Mouse (Mus musculus) neural tube, embryonic 13.5 days (tissue): Measurements from ENCODE around the gene Olfr1150-ps1. TPM values are rescaled to one million over a fixed set of nuclear protein-coding genes. Genes with fewer than 3 reads are reported as not detected.

ENCODE experiments used
- ATAC-seq: fragments of 200-750 bp; cut with Nextera tagmentation; 2 replicates; pipeline ENCODE4 v1.8.0; 2017; ENCODE audit warnings: low read depth, mild to moderate bottlenecking, moderate TSS enrichment, moderate library complexity
- H3K27ac ChIP-seq: fragments of 300-500 bp; sonication (generic); replicated peaks from 2 replicates; pipeline ENCODE4 v1.5.1; 2015; ENCODE audit warnings: moderate library complexity, mild to moderate bottlenecking, inconsistent platforms
- H3K27me3 ChIP-seq: fragments of 300-500 bp; sonication (generic); 2 replicates; pipeline ENCODE4 v1.6.1; 2015; ENCODE audit warnings: mild to moderate bottlenecking, inconsistent platforms
- H3K36me3 ChIP-seq: fragments of 300-500 bp; sonication (generic); 2 replicates; pipeline ENCODE4 v1.6.1; 2015; ENCODE audit warnings: mild to moderate bottlenecking, inconsistent platforms
- H3K4me1 ChIP-seq: fragments of 300-500 bp; sonication (generic); replicated peaks from 2 replicates; pipeline ENCODE4 v1.6.1; 2015; ENCODE audit warnings: inconsistent platforms
- H3K4me2 ChIP-seq: fragments of 300-500 bp; sonication (generic); 2 replicates; pipeline ENCODE4 v1.6.1; 2015; ENCODE audit warnings: inconsistent platforms, mild to moderate bottlenecking, moderate library complexity
- H3K4me3 ChIP-seq: fragments of 300-500 bp; sonication (generic); 2 replicates; pipeline ENCODE4 v1.5.1; 2015; ENCODE audit warnings: mild to moderate bottlenecking, inconsistent platforms
- H3K9ac ChIP-seq: fragments of 300-500 bp; sonication (generic); 2 replicates; pipeline ENCODE4 v1.6.1; 2015; ENCODE audit warnings: moderate library complexity, mild to moderate bottlenecking, inconsistent platforms
- H3K9me3 ChIP-seq: fragments of 300-500 bp; sonication (generic); 2 replicates; pipeline ENCODE4 v1.6.1; 2016; ENCODE audit warnings: inconsistent platforms
- WGBS: fragments of 180-500 bp; shearing (Covaris S2); methylation state at CpG from one replicate; pipeline ENCODE4 v1.1.7; 2015; 5-methylcytosine and 5-hydroxymethylcytosine counted together
- polyA plus RNA-seq: library from polyadenylated mRNA; unstranded; fragments of >200 nt; fragmentation: Nextera tagmentation; extraction: Ambion mirVana; gene quantifications from 2 replicates; pipeline ENCODE4 v1.2.1, GENCODE M21; 2015

Gene Olfr1150-ps1
- not detected in 2 replicates for polyA plus RNA-seq

GRCm38 (mm10) chr2:87843693-87844092 is at the start of gene Olfr1150-ps1:
Gene Olfr1150-ps1 (plus strand): TSS chr2:87843993.
- no peaks in the 10 kb centered on the region for H3K36me3 ChIP-seq
- no peak for ATAC-seq
- H3K9ac ChIP-seq, result no peak within 1 kb of the TSS
- 91% methylated on average over 1 of the region's 1 CpGs for WGBS
- H3K4me3 ChIP-seq, result no peak within 1 kb of the TSS
- H3K4me1 ChIP-seq, result no peaks in the 10 kb centered on the region
- no peak within 1 kb of the TSS for H3K4me2 ChIP-seq
- no peaks in the 10 kb centered on the region for H3K27me3 ChIP-seq
- no peak within 1 kb of the TSS for H3K27ac ChIP-seq
- no peaks in the 10 kb centered on the region for H3K9me3 ChIP-seq

DNA sequence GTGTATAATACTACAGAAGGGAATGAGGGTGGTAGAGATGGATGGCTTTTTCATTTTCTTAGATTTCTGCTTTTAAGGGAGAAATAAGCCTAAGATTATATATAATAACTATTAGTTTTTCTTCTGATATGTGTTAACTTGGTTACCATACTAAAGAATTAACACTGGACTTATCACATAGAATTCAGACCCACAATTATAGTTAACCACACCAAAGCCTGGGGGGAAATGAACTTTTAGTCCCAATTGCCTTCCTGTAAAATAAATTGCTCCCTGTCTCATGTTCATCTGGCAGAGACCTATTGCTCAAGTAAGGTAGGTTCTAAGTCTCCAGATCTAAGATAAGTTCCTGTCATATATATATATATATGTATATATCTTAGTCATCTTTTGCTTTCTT is 43.5 kb upstream of the Olfr1150-ps1 start, which contains the start of gene Olfr1143:
Gene Olfr1143, plus strand, starts transcription at position 301 of the 400 bp plus-strand sequence.
- H3K4me1 ChIP-seq, result no peaks in the 10 kb centered on the region
- H3K27ac ChIP-seq, result no peak within 1 kb of the TSS
- no peak for ATAC-seq
- H3K36me3 ChIP-seq, result no peaks in the 10 kb centered on the region
- H3K9ac ChIP-seq, result no peak within 1 kb of the TSS
- H3K4me3 ChIP-seq, result no peak within 1 kb of the TSS
- H3K4me2 ChIP-seq, result no peak within 1 kb of the TSS
- H3K9me3 ChIP-seq, result no peaks in the 10 kb centered on the region
- H3K27me3 ChIP-seq, result no peaks in the 10 kb centered on the region

- Histone ChIP-seq H3K27me3 (no peaks in the 10 kb centered on the region), H3K36me3 (no peaks in the 10 kb centered on the region), H3K9ac (no peak within 1 kb of the TSS), H3K27ac (no peak within 1 kb of the TSS), H3K9me3 (no peaks in the 10 kb centered on the region), H3K4me3 (no peak within 1 kb of the TSS), H3K4me2 (no peak within 1 kb of the TSS), H3K4me1 (no peaks in the 10 kb centered on the region)
- ATAC-seq, result no peak
- WGBS, result 88% methylated on average over 1 of the region's 1 CpGs
These were observed 34.3 kb upstream of the Olfr1150-ps1 start, which contains the start of gene Olfr1145 for GRCm38 (mm10) chr2:87809522-87809921. Gene Olfr1145 (plus strand): TSS chr2:87809822.

DNA sequence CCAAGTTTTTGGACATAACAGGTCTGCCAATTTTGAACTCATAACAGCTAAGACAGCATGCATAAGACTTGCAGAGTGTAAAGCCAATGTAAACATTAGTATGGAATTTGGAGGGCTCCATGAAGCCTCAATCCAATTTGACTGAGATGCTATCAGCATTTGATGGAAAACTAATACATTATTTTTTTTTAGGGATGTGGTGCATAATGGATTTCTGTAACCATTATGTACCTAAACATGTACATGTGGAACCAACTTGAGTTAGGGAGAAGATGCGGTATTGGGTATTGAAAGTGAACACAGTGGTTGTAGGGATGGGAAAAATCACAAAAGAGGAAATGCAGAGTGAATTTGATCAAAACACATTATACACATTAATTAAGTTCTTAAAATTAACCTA is 13.6 kb upstream of the Olfr1150-ps1 start, which contains the start of gene Olfr1148:
Gene Olfr1148, plus strand, starts transcription at position 301 of the 400 bp plus-strand sequence.
- WGBS, result 93% methylated on average over 1 of the region's 1 CpGs
- Histone ChIP-seq H3K4me3 (no peak within 1 kb of the TSS), H3K9me3 (no peaks in the 10 kb centered on the region), H3K4me1 (no peaks in the 10 kb centered on the region), H3K36me3 (no peaks in the 10 kb centered on the region), H3K27ac (no peak within 1 kb of the TSS), H3K4me2 (no peak within 1 kb of the TSS), H3K27me3 (no peaks in the 10 kb centered on the region), H3K9ac (no peak within 1 kb of the TSS)
- no peak for ATAC-seq

- WGBS, result 84% methylated on average over 1 of the region's 1 CpGs
- Histone ChIP-seq H3K4me3 (no peak within 1 kb of the TSS), H3K9ac (no peak within 1 kb of the TSS), H3K27ac (no peak within 1 kb of the TSS), H3K36me3 (no peaks in the 10 kb centered on the region), H3K4me2 (no peak within 1 kb of the TSS), H3K4me1 (no peaks in the 10 kb centered on the region), H3K27me3 (no peaks in the 10 kb centered on the region), H3K9me3 (no peaks in the 10 kb centered on the region)
- ATAC-seq, result no peak
These were observed 11.8 kb downstream of the Olfr1150-ps1 start, which contains the start of gene Olfr1151 for GRCm38 (mm10) chr2:87855562-87855961. Gene Olfr1151 (plus strand): TSS chr2:87855862.

- Histone ChIP-seq H3K4me2 (no peak within 1 kb of the TSS), H3K27me3 (no peaks in the 10 kb centered on the region), H3K4me1 (no peaks in the 10 kb centered on the region), H3K9me3 (no peaks in the 10 kb centered on the region), H3K36me3 (no peaks in the 10 kb centered on the region), H3K4me3 (no peak within 1 kb of the TSS), H3K9ac (no peak within 1 kb of the TSS), H3K27ac (no peak within 1 kb of the TSS)
- no peak for ATAC-seq
These were observed 22.4 kb downstream of the Olfr1150-ps1 start, which contains the start of gene Olfr1152 for GRCm38 (mm10) chr2:87866192-87866591. Gene Olfr1152 (plus strand): TSS chr2:87866492.

- Histone ChIP-seq H3K4me3 (no peak within 1 kb of the TSS), H3K4me2 (no peak within 1 kb of the TSS), H3K9ac (no peak within 1 kb of the TSS), H3K4me1 (no peaks in the 10 kb centered on the region), H3K27me3 (no peaks in the 10 kb centered on the region), H3K27ac (no peak within 1 kb of the TSS), H3K36me3 (no peaks in the 10 kb centered on the region), H3K9me3 (no peaks in the 10 kb centered on the region)
- 78% methylated on average over 1 of the region's 1 CpGs for WGBS
- no peak for ATAC-seq
These were observed 50.9 kb downstream of the Olfr1150-ps1 start, which contains the start of gene Olfr1153 for GRCm38 (mm10) chr2:87894662-87895061. Gene Olfr1153 (plus strand): TSS chr2:87894962.

Other genes with a start within 250 kb of the Olfr1150-ps1 start
- gene Olfr1130, start 237.8 kb upstream of the Olfr1150-ps1 start, polyA plus RNA-seq, result not detected in 2 replicates
- not detected in 2 replicates for gene Olfr1131, start 216.9 kb upstream of the Olfr1150-ps1 start, polyA plus RNA-seq
- gene Olfr1132, start 206.5 kb upstream of the Olfr1150-ps1 start, polyA plus RNA-seq, result not detected in 2 replicates
- gene Olfr1133, start 196.6 kb upstream of the Olfr1150-ps1 start, polyA plus RNA-seq, result not detected in 2 replicates
- gene Olfr1134, start 185.5 kb upstream of the Olfr1150-ps1 start, polyA plus RNA-seq, result not detected in 2 replicates
- not detected in 2 replicates for gene Olfr1135, start 170.3 kb upstream of the Olfr1150-ps1 start, polyA plus RNA-seq
- not detected in 2 replicates for gene Olfr1136, start 150.0 kb upstream of the Olfr1150-ps1 start, polyA plus RNA-seq
- not detected in 2 replicates for gene Olfr1137, start 130.8 kb upstream of the Olfr1150-ps1 start, polyA plus RNA-seq
- gene Olfr1138, start 104.0 kb upstream of the Olfr1150-ps1 start, polyA plus RNA-seq, result not detected in 2 replicates
- gene Olfr1140, start 100.2 kb upstream of the Olfr1150-ps1 start, polyA plus RNA-seq, result not detected in 2 replicates
- gene Olfr1141, start 90.0 kb upstream of the Olfr1150-ps1 start, polyA plus RNA-seq, result not detected in 2 replicates
- not detected in 2 replicates for gene Olfr152, start 64.5 kb upstream of the Olfr1150-ps1 start, polyA plus RNA-seq
- gene Olfr1143, start 43.4 kb upstream of the Olfr1150-ps1 start, polyA plus RNA-seq, result not detected in 2 replicates
- gene Olfr1145, start 34.2 kb upstream of the Olfr1150-ps1 start, polyA plus RNA-seq, result not detected in 2 replicates
- not detected in 2 replicates for gene Olfr1148, start 13.5 kb upstream of the Olfr1150-ps1 start, polyA plus RNA-seq
- not detected in 2 replicates for gene Olfr1151, start 11.9 kb downstream of the Olfr1150-ps1 start, polyA plus RNA-seq
- gene Olfr1152, start 22.5 kb downstream of the Olfr1150-ps1 start, polyA plus RNA-seq, result not detected in 2 replicates
- not detected in 2 replicates for gene Olfr1153, start 51.0 kb downstream of the Olfr1150-ps1 start, polyA plus RNA-seq
- gene Olfr1154, start 61.2 kb downstream of the Olfr1150-ps1 start, polyA plus RNA-seq, result not detected in 2 replicates
- not detected in 2 replicates for gene Olfr1155, start 101.1 kb downstream of the Olfr1150-ps1 start, polyA plus RNA-seq
- gene Olfr1156, start 109.1 kb downstream of the Olfr1150-ps1 start, polyA plus RNA-seq, result not detected in 2 replicates
- not detected in 2 replicates for gene Olfr1157, start 124.3 kb downstream of the Olfr1150-ps1 start, polyA plus RNA-seq
- gene Olfr74, start 130.7 kb downstream of the Olfr1150-ps1 start, polyA plus RNA-seq, result not detected in 2 replicates
- gene Olfr1158, start 146.1 kb downstream of the Olfr1150-ps1 start, polyA plus RNA-seq, result not detected in 2 replicates
- not detected in 2 replicates for gene Olfr1160, start 164.3 kb downstream of the Olfr1150-ps1 start, polyA plus RNA-seq
- gene Olfr1161, start 178.8 kb downstream of the Olfr1150-ps1 start, polyA plus RNA-seq, result not detected in 2 replicates
- gene Olfr73, start 193.7 kb downstream of the Olfr1150-ps1 start, polyA plus RNA-seq, result not detected in 2 replicates
- gene Olfr1162, start 207.1 kb downstream of the Olfr1150-ps1 start, polyA plus RNA-seq, result not detected in 2 replicates
- gene Olfr1163, start 227.8 kb downstream of the Olfr1150-ps1 start, polyA plus RNA-seq, result not detected in 2 replicates
- gene Olfr1164, start 250.0 kb downstream of the Olfr1150-ps1 start, polyA plus RNA-seq, result not detected in 2 replicates